10 mouse cellular contexts compared by ENCODE assay signal in genomic region chr16:78619386-78619785, GRCm38 (mm10). TPM values are rescaled to one million over a fixed set of nuclear protein-coding genes. Genes with fewer than 3 reads are reported as not detected.
DNase-seq lines count a peak whose midpoint lies in the region; ATAC-seq and TF ChIP-seq lines count a peak whose summit lies in the region.
"Had no signal": no experiment of that assay in that cellular context is flagged by ENCODE, and none has a peak within 500 bp of the region (broad histone marks: within the 10 kb centered on the region; RNA-seq: fewer than 3 reads in every experiment).

No protein-coding gene starts in this region.

- no peaks in the 10 kb centered on the region for H3K9me3 ChIP-seq in intestine, embryonic 14.5 days (ENCODE audit: control insufficient read depth, low read length)
- no peaks in the 10 kb centered on the region for H3K9me3 ChIP-seq in embryonic facial prominence, embryonic 10.5 days

- H3K9ac ChIP-seq in intestine, embryonic 14.5 days (ENCODE audit: low read length): no peak overlapping the region

- no peak overlapping the region for H3K4me3 ChIP-seq in C2C12 (ENCODE audit: insufficient read depth, poor library complexity, severe bottlenecking)
- H3K4me3 ChIP-seq in intestine, embryonic 14.5 days (ENCODE audit: low read depth, low read length): no peak overlapping the region
- H3K4me3 ChIP-seq in embryonic facial prominence, embryonic 10.5 days: no peak overlapping the region

- no peaks in the 10 kb centered on the region for H3K79me2 ChIP-seq in C2C12 (ENCODE audit: control insufficient read depth, insufficient read depth)

- no peaks in the 10 kb centered on the region for H3K79me3 ChIP-seq in C2C12 (ENCODE audit: low read depth)

- TF ChIP-seq CTCF in C2C12 (IDR thresholded peaks at IDR 0.05; ENCODE audit: control insufficient read depth, insufficient read depth, insufficient read length): no peak

- peak; percentile 74 for ATAC-seq in intestine, embryonic 14.5 days (replicated peaks; ENCODE audit: low FRiP score, low TSS enrichment, low read depth)

- no peak overlapping the region for H3K4me2 ChIP-seq in intestine, embryonic 14.5 days (ENCODE audit: low read length)

- no peaks in the 10 kb centered on the region for H3K4me1 ChIP-seq in intestine, embryonic 14.5 days (replicated peaks; ENCODE audit: control insufficient read depth, insufficient read depth, low read length)
- H3K4me1 ChIP-seq in embryonic facial prominence, embryonic 10.5 days: no peaks in the 10 kb centered on the region

- no peaks in the 10 kb centered on the region for H3K36me3 ChIP-seq in C2C12 (ENCODE audit: control insufficient read depth, insufficient read depth)
- H3K36me3 ChIP-seq in intestine, embryonic 14.5 days (ENCODE audit: control insufficient read depth, insufficient read depth, low read length): no peaks in the 10 kb centered on the region
- H3K36me3 ChIP-seq in embryonic facial prominence, embryonic 10.5 days (replicated peaks): no peaks in the 10 kb centered on the region

- no peak overlapping the region for H3ac ChIP-seq in C2C12 (ENCODE audit: control insufficient read depth, insufficient read length, low read depth)

- no peak overlapping the region for H3K27ac ChIP-seq in intestine, embryonic 14.5 days (ENCODE audit: low read depth)
- H3K27ac ChIP-seq in embryonic facial prominence, embryonic 10.5 days (replicated peaks): no peak overlapping the region

- peak; percentile 9 for DNase-seq in gastrocnemius, adult 18-20 months (ENCODE audit: low spot score)
- no peak for DNase-seq in gastrocnemius, postnatal 4 days (ENCODE audit: low spot score in 2 of 2)
- peak; percentile 84 for DNase-seq in adrenal gland, postnatal 14 days
- DNase-seq in intestine, embryonic 14.5 days (ENCODE audit: low spot score): peak; percentile 51
- no peak for DNase-seq in embryonic facial prominence, embryonic 10.5 days (ENCODE audit: low spot score)
- no peak for DNase-seq in cerebellum, adult 11-12 months
- no peak for DNase-seq in cerebellum, postnatal 25 days
- DNase-seq: gastrocnemius, postnatal 36 days; thymus, postnatal 36 days had no signal

- 73% methylated on average over 5 of the region's 5 CpGs for WGBS in intestine, embryonic 14.5 days
- 87% methylated on average over 5 of the region's 5 CpGs for WGBS in embryonic facial prominence, embryonic 10.5 days

- H3K27me3 ChIP-seq in C2C12 (ENCODE audit: control insufficient read depth, insufficient read depth, insufficient read length): no peaks in the 10 kb centered on the region
- no peaks in the 10 kb centered on the region for H3K27me3 ChIP-seq in intestine, embryonic 14.5 days (replicated peaks; ENCODE audit: control insufficient read depth, insufficient read depth, low read length)
- no peaks in the 10 kb centered on the region for H3K27me3 ChIP-seq in embryonic facial prominence, embryonic 10.5 days (replicated peaks; ENCODE audit: low read depth, poor library complexity, severe bottlenecking)

TF ChIP-seq in C2C12, 6 proteins besides CTCF, POLR2A, EP300 and RAD21:
- TF ChIP-seq MYOG (IDR thresholded peaks at IDR 0.05; ENCODE audit: control insufficient read depth, extremely low read depth, insufficient read length) (no peak), FOSL1 (IDR thresholded peaks at IDR 0.05; ENCODE audit: insufficient read depth, low read length, poor library complexity, severe bottlenecking) (peak; percentile 72), MYOD1 (IDR thresholded peaks at IDR 0.05; ENCODE audit: control insufficient read depth, insufficient read length, low read depth) (no peak)

RNA-seq across cellular contexts. Expression of gene D16Ertd472e, which starts 42.9 kb away (rescaled TPM):
- 1 to 10 TPM; 2.3 to 2.6 TPM for total RNA-seq in gastrocnemius, adult 18-20 months (2021)
- 1 to 10 TPM; 8.9 to 9.5 TPM for total RNA-seq in gastrocnemius, postnatal 4 days (2021)
- 5.2 TPM for polyA plus RNA-seq in C2C12 (2012; fragmentation: generic; extraction: Trizol)
- total RNA-seq in adrenal gland, postnatal 14 days (2021): 27.0 and 39.0 TPM in 2 replicates
- polyA plus RNA-seq in intestine, embryonic 14.5 days (2014; fragmentation: Nextera tagmentation; extraction: Ambion mirVana): 11.8 and 13.6 TPM in 2 replicates
- 24.8 and 28.3 TPM in 2 replicates for polyA plus RNA-seq in embryonic facial prominence, embryonic 10.5 days (2016; fragmentation: Nextera tagmentation; extraction: Ambion mirVana)

Comparison
In these comparisons a context has a peak if more than half of its experiments do, and no peak if none do; other contexts are left out.
1. DNase-seq: peak in gastrocnemius, adult 18-20 months (single experiment), adrenal gland, postnatal 14 days (single experiment) and intestine, embryonic 14.5 days (single experiment); none in gastrocnemius, postnatal 4 days (0 of 2), embryonic facial prominence, embryonic 10.5 days (single experiment), cerebellum, adult 11-12 months (single experiment) and cerebellum, postnatal 25 days (0 of 2).